Mouse (Mus musculus): ENCODE measurements around the gene Olfr1410. TPM values are rescaled to one million over a fixed set of nuclear protein-coding genes. Genes with fewer than 3 reads are reported as not detected.
A peak's percentile ranks its signal among the peaks of the same experiment; 100 is the strongest.

Olfr1410 gene
- total RNA-seq, 1 experiment from 2014 or later: not detected

DNA sequence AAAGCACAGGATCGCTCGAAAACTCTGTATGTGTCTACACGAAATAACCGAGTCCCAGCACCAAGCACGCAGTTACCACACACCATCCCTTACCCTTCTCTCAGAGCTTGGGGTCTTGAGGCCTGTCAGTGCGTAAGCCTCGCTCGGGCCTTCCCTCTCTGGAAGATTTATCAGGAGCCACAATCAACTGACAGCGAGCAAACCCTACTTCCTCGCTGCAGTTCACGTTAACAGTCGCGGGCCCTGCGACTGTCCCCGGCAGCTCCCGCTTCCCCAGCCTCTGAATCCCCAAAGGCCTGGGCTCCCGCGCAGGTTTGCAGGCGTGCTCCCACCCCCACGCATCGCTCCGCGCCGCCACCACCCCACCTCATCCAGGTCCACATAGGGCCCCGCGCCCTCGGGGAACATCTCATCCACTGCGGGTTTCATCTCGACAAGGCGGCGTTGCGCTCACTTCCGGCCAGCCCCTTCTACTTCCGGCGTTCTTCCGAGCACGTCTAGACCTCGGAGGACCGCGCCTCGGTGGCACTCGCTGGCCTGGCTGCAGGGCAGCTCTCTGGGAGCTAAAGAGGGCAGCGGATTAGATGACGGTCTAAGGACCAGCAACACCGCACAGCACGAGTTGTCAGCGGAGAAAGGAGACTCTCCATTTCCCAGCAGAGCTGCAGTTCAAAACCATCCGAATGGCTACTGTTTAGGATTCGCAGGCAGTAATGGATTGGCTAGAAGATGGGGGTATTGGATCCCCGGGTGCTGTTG is 36.1 kb downstream of the Olfr1410 start, which contains the start of gene Cops9:
TSS of gene Cops9 (minus strand) at position 472 of the 759 bp plus-strand sequence.
- peak; percentile 90 for DNase-seq

DNA sequence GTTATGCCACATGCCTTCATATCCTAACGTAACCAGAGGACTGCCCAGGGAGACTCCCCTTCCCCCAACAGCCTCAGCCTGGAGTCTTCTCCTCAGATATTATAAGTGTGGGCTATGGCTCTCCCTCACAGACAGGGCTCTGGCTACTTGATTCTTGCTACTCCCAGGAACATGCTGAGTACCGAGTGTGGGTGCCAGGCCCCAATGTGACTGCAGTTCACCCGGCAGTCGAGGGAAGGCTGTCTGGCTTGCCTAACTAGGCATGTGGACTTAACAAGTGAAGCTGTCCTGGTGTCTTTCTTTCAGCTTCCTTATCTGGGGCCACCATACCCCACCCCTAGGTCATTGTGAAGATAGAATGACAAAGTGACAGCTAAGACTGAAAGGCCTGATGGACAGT is 38.1 kb downstream of the Olfr1410 start:
- DNase-seq: no peak

DNA sequence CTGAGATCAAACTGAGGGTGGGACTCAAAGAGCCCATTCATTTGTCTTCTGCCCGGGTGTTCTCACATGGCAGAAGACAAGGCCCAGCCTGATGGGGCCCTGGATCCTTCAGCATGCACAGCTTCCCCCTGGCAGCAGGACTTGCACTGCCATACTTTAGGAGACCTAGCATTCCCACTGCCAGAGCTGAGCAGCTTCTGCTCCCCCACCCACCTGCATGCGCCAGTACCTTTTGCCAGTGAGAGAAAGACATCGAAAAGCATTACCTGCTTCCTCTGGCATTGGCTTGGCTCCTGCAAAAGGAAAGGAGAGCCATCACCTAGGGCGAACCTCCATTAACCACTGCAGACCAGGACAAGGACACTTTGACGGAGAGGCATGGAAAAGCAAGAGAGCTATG is 39.3 kb downstream of the Olfr1410 start:
- DNase-seq: no peak

DNA sequence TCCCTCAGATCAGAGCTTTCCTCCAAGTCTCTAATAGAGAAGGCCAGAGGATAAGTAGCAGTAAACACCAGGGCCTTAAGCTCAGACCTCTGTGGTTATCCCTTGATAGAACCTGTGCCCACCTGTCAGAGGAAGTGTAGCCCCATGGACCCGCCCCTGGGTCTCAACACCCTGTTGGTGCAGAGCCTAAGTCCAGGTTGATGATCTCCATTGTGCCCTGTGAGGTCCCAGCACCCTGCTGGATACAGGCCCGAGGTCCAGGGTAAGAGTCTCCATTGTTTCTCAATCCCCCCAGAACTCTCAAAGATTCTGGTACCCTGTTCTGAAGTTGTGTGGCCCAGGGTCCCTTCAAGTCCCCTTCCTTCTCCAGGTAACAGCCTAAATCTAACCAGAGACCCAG is 40.5 kb downstream of the Olfr1410 start:
- DNase-seq: no peak

DNA sequence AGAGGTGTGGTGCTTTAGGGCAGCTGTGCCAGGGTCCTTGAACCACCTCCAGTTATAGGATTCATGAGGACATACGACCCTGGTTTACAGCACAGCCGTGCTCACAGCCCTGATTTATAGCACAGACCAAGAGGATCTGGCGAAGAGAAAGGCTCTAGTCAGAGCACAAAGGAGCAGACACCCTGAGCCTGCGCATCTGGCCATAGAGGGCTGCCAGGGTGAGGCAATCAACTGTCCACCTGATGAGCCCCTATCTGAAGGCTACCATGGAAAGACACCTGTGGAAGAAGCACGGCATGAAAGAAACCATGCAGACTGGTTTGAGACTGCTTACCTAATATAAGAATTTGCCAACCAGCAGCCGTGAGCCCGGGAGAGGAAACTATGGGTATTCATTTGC is 41.0 kb downstream of the Olfr1410 start:
- no peak for DNase-seq

DNA sequence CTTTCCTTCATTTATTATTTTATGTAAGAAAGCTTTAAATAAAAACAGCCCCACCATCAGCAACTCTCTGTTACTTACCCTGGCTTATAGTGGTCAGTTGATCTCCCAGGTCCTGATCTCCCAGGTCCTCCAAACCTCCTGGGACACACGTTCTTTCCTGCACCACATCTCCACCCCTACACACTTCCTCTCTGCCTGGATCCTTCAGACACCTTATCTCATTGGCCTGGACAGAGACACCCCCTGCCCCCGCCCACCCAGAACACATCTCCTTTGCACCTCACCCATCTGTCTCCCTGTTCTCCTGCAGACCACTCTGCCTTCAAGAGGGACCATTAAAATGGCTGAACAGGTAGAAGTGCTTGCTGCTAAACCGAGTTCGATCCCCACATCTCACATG is 41.4 kb downstream of the Olfr1410 start:
- no peak for DNase-seq

DNA sequence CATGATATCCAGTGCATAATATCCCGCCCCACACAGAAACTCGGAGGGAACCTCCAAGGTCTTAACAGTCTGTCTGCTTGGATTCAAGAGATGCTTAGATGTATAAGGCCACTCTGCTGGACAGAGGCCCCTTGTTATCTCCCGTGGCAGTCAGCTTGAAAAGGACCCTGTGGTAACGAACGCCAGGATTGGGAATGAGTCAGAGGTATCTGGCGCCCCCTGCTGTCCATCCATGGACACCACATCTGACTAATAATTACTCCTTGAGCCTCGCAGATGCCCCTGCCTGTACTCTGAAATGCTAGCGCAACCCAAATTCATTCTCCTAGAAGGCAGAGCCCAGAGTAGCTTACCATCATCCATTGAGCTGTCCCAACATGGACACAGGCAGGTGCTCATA is 42.2 kb downstream of the Olfr1410 start:
- peak; percentile 79 for DNase-seq

DNA sequence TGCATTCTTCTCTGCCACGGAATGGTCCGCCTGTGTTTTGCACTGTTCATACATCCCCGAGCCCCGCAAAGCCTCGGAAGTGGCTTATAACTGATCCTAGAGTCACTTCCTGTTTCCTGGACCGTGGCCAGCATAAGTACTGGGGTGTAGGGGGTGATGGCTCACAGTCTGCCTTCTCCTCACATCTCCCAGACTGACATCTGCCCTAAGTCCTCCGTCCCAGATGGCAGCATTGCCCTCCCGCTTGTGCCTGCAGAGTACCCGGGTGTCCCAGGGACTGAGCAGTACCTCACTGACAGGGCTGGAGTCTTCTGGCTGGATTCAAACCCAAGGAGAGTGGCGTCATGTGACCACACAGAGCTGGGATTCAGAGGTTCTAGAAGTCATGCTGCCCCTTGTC is 42.6 kb downstream of the Olfr1410 start:
- no peak for DNase-seq

DNA sequence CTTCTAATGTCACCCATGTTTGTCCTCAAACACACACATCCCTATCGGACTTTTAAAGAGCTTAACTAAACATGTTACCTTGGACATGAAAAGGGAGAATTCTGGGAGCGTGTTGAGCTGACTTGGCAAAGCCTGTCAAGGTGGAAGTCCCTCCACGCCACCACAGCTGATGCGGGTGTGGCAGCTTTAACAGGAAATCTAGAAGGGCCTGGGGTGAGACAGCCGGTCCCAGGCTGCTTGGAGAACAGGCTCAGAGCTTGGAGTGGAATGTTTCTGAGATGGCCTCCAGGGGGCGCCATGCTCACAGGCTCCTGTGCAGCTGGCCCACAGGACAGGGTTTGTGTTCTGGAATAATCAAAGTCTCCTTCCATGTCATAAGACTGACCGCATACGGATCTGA is 43.1 kb downstream of the Olfr1410 start, which contains the start of gene Otos:
TSS of gene Otos (minus strand) at position 169 of the 400 bp plus-strand sequence.
- peak; percentile 80 for DNase-seq

DNA sequence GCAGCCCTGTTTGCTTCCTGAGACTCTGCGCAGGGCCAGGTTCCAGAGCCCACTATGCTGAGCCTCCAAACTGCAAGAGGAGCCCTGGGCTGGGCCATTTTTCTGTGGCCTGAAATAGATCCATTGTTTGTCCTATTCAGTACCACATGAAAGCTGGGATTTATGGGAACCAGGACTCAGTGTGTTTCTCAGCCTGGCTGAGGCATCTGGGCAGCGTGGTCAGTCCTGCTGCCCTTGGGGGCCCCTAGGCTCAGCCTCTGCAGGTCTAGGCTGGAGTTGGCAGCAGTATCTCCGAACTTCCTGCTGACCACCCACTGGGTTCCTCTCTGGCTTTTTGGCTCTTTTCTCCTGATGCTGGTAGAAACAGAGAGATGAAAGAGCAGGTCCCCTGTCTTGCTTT is 45.9 kb downstream of the Olfr1410 start:
- no peak for DNase-seq

DNA sequence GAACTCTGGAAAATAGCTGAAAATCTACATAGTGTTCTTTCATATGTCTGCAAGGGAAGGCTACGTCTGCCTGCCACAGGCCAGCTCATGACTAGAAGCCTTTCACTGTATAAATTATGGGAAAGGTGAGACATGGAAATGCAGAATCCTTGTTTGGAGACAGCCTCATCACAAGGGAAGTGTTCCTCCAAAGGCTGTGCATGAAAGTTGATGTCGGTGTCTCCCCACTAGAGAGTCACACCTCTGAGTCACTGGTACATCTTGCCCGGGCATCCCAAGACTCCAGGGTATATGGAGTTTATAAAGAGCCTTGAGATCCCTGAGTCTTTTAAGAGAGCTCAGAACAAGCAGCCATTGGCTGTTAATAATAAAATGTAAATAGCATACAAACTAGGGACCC is 47.6 kb downstream of the Olfr1410 start:
- no peak for DNase-seq

DNA sequence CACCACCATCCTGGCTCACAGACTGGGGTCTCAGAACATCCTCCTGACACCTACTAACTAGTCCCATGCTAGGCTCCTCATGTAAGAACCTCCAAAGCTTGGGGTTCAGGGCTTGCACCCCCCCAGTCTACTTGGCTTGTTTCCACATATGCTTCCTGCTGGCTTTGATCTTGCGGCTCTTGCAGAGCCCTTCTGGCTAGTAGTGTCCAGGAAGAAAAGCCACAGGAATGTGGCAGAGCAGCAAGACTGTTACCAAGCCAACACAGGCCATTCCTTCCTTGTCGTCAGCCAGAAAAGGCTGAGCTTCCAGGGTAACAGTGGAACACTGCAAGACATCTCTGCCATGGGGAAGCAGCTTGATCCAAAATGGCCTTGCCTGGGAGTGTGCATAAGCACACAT is 49.1 kb downstream of the Olfr1410 start:
- no peak for DNase-seq

DNA sequence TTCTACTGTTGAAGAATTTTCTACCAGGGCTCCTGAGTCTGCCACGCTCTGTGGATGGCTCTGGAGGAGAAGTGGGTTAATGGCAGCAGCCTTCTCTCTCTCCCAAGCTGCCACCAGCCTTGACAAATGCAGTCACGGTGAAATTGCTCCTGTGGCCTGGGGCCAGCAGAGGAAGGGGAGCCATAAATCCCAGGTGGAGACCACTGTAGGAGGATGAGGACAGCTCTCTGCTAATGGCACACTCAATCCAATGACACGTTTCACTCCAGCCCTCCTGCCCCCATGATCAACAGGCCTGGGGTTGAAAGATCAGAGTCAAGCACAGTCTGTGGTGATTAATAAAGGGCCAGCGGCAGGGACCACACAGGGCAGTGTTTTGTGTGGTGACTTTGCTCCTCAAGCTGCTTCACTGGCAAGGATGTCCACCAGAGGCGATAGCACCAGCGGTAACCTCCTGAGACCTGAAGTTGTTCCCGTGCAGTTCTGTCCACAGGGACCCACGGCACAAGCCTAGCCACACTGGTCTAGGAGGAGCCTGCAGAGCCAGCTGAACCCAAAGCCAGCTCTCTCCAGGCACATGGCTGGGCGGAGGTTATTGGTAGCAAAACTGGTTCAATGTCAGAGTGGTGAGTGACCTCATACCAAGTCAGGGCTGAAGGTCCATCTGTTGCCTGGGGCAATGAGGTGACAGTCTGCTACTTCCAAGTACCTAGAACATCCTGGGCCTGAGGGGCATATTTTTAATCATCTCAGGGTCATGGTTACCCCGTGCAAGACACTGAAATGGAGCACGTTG is 51.6 kb downstream of the Olfr1410 start:
- no peak for DNase-seq

DNA sequence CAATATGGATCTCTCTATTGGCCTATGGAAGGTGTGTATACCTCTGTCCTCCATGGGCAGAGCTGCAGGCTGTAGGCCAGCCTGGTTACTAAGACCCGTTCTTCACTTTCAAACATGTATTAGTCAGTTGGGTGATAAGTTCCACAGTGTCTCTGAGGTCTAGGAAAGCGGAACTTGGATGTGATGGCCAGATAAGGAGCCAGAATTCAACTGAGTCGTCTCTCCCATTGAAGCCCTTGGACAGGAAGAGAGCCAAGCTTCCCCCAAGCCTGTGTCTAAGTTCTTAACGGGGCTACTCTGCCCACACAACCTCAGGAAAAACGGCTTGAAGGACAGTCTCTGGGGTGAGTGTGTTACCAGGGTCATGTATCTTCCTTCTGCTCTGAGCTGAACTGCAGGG is 53.8 kb downstream of the Olfr1410 start:
- DNase-seq: no peak

Other genes starting within 250 kb of the Olfr1410 start
- gene Ndufa10, start 131.9 kb upstream of the Olfr1410 start, total RNA-seq (2021): 337 and 339 TPM in 2 replicates
- gene Olfr1416, start 120.7 kb upstream of the Olfr1410 start, total RNA-seq (2021): not detected in 2 replicates
- not detected in 2 replicates for gene Olfr1415, start 109.7 kb upstream of the Olfr1410 start, total RNA-seq (2021)
- not detected in 2 replicates for gene Olfr1414, start 87.1 kb upstream of the Olfr1410 start, total RNA-seq (2021)
- not detected in 2 replicates for gene Olfr1413, start 34.5 kb upstream of the Olfr1410 start, total RNA-seq (2021)
- gene Olfr1412, start 20.0 kb upstream of the Olfr1410 start, total RNA-seq (2021): not detected in 2 replicates
- gene Olfr1411, start 11.4 kb upstream of the Olfr1410 start, total RNA-seq (2021): not detected in 2 replicates
- not detected in 2 replicates for gene Olfr12, start 12.0 kb downstream of the Olfr1410 start, total RNA-seq (2021)
- gene Cops9, start 36.2 kb downstream of the Olfr1410 start, total RNA-seq (2021): 311 and 345 TPM in 2 replicates
- gene Otos, start 43.1 kb downstream of the Olfr1410 start, total RNA-seq (2021): not detected in 2 replicates
- gene Gpc1, start 225.9 kb downstream of the Olfr1410 start, total RNA-seq (2021): 66.0 and 69.4 TPM in 2 replicates

Measured in adrenal gland, postnatal 25 days (tissue).